Mouse (Mus musculus) erythroblast, embryonic 14.5 days (primary cell): ENCODE data around the gene Hoxb13.

Source experiments
- GATA1 ChIP-seq: IDR thresholded peaks from 2 replicates; pipeline ENCODE4 v1.6.1; 2012; ENCODE audit warnings: low read length, inconsistent platforms, mixed read lengths
- TAL1 ChIP-seq: IDR thresholded peaks from 3 replicates; pipeline ENCODE4 v1.6.1; 2012; ENCODE audit warnings: low read length, inconsistent platforms, mixed read lengths

DNA sequence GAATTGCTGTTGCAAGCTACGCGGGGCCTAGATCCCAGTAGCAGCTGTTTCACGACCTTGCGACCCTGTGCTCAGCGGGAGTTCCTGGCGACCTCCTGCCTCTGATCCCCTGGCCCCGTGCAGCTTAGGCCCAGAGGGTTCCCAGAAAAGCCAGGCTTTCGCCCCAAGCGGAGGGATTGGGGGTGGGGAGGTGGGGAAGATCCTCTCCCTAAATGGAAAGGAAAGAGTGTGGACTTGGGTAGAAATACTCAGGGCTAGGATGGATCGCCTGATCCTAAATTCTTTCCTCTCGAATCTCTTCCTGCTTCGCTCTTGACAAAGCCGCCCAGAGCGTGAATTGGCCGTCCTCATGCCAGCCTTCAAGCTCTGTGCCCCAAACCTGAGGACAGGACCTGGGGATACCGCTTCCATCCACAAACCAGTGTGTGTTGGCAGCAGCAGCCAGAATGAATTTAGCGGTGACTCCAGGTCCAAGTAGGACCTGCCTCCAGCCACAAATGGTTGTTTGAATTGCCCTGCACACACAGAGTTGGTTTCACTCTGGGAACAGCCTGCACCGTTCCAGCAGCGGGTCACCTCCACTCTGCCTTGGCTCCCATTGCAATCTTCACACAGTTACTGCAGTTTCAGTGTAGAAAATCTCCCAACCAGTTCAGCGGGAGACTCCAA lies 23.3 kb upstream of the Hoxb13 start:
- TF ChIP-seq TAL1 (no peak), GATA1 (no peak)
